Mouse (Mus musculus) neural tube, postnatal 0 days (tissue): ENCODE data around the gene Pias4. TPM values are rescaled to one million over a fixed set of nuclear protein-coding genes. Genes with fewer than 3 reads are reported as not detected.

Experiments
- microRNA-seq: library from miRNA; unstranded; fragments of <30 nt; microRNA quantifications from one replicate; pipeline ENCODE4, GENCODE M21; 2016
- polyA plus RNA-seq: library from polyadenylated mRNA; unstranded; fragments of >200 nt; fragmentation: Nextera tagmentation; extraction: Ambion mirVana; gene quantifications from 2 replicates; pipeline ENCODE4 v1.2.1, GENCODE M21; 2015

Pias4 gene
- 34.5 and 40.4 TPM in 2 replicates for polyA plus RNA-seq

DNA sequence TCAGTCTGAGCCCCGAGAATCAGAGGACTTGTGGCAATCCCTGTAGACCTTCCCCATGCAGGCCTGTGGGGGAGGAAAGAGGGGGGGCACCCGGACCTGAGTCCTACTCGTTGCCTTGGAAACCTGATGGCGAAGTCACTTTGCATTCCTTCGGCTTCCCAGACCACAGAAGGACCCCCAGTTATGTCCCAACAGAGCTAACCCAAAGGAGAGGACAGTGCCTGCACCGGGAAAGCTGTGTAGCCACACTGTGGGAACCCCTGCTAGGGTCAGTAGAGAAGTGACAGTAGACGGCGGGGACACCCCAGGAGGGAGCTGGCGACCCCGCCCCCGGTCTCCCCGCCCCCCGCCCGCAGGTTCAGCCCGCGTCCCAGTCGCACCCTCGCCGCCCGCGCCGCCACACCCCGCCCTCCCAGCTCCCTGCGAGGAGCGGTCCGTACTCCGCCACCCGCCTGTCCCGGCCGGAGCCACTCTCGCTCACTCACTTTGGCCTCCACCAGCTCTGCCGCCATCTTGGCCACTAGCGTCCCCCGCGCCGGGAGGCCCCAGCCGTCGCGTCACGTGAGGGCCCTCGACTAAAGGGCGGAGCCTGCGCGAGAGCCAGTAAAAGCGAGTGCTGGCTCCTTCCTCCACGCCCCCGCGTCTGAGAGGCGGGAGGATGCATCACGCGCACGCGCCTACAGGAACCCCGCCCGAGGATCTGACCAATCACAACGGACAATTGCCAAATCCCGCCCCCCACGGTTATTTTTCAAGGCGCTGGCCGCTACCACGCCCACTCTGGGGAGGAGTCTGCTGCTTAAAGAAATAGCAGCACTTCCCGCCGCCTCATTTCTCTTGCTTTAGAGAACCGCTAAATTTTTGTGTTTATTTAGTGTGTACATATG is at the start of gene Pias4:
TSS of gene Pias4 (minus strand) at position 724 of the 887 bp plus-strand sequence.

DNA sequence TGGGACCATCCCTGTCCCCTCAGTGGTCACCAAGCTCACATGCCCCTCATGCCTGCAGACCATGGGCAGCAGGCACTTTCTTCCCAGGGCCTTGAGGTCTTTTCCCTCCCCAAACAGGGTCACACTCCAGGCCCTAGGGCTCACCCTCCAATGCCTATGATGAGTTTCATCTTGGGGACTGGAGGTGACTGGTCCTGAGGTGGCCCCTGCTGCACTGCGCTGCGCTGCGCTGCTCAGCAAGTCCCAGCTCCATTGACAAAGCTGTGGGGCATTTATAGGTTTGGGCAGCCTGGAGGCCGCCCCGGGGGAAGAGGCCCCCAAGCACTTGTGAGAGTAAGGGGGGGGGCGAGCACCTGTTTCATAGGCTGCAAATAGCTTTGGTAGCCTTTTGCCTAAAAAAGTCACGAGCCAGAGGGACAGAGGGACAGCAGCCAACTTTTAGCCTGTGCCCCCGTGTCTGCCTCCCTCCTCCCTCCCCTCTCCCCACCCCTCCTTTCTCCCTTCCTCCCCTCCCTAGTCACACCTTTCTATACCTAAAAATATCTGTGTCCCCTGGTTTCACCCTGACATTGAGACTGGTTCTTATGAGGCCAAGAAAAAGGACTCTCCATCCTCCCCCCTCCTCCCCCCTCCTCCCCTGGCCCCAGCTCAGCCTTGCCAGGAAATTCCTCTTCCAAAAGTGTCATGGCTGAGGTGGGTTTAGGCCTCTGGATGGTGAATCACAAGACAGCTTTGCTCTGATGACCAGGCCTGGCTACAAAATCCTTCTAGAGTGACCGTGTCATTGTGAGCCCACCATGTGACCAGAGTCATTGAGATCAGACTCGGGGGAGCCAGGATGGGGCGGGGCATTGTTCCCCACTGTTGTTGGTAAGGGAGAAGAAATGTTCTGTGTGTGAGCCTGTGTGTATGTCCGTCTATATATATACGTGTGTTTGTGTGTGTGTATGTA is 34.4 kb upstream of the Pias4 start, which contains the start of gene Nmrk2:
TSS of gene Nmrk2 (minus strand) at position 245 of the 952 bp plus-strand sequence.

DNA sequence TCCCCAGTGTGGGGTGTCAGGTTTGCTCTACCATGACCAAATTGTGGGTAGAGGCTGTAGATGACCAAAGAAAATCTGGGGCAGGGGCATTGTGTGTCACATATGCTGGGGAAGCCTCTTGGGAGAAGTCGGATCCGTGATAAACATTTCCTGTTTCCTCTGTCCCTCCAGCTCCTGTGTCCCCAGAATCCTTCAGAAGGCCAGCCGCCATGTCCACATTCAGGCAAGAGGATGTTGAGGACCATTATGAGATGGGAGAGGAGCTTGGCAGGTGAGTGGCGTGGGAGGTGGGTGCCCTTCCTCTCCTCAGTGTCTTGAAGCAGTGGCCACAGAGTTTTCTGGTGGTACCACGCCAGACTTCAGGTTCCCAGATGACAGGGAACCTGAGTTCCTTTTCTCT is 16.1 kb upstream of the Pias4 start, which contains the start of gene 4930442H23Rik:
TSS of gene 4930442H23Rik (minus strand) at position 45 of the 400 bp plus-strand sequence.

GRCm38 (mm10) chr10:81182336-81183333 is 14.9 kb upstream of the Pias4 start, which contains the start of gene Dapk3:
Gene Dapk3, plus strand, starts transcription at chr10:81183005.

DNA sequence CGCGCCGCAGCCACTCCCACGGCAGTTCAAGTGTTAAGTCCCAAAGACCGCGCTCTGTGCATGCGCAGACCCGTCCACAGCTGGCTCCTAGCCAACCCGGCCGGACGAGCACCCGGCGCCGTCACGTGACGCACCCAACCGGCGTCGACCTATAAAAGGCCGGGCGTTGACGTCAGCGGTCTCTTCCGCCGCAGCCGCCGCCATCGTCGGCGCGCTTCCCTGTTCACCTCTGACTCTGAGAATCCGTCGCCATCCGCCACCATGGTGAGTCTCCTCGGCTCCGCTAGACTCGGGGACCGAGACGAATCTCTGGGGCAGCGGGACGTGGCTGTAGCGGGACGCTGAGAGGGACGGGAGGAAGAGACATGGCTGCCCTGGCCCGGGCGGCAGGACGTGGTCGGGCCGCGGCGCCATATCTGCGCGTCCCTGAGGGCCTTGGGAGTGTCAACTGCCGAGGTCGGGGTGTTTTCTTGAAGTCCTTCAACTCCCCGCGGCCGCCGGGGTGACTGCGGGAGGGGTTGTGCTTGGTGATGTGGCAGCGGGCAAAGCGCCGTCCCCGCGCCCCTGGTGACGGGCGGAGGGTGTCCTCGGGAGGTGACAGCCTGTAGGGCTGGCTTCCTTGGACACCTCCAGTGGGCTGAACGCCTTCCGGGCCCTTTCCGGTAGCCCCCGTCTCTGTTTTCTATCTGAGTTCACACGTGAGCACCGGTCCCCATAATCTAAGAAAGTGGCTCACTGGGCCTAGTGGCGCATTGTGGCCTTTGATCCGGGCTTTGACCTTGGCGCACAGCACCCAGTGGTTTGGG is 8.9 kb upstream of the Pias4 start, which contains the start of gene Eef2:
TSS of gene Eef2 (plus strand) at position 166 of the 806 bp plus-strand sequence.

DNA sequence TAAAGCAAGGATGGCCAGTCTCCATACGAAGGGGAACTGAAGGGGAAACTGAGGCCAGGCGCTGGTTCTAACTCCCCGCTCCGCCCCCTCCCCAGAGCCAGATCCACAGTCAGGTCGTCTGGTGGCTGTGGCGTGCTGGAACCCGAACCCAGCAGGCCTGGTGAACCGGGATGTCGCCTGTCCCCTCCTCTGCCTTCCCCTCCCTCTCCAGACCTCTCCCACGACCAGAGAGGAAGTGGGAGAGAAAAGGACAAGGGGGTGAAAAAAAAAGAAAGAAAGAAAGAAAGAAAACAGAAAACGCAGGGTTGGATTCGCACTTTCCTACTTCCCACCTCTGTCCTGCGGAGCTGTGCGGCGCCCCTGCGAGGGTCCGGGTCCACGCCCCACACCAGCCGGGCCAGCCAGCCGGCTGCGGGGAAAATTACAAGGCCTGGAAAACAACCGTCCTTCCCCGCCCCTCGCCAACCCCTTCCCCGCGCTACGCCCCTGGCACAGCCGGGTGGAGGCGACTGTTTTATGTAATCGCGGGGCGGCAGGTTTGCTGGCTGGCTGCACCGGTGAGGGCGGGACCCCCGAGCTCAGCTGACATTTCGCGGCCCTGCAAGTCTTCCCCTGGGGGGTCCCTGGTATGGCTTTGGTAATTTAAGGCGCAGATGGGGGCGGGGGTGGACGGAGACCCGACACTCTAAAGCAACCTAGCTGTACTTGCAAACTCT is 32.6 kb downstream of the Pias4 start, which contains the start of gene Zbtb7a:
TSS of gene Zbtb7a (plus strand) at position 255 of the 716 bp plus-strand sequence.

DNA sequence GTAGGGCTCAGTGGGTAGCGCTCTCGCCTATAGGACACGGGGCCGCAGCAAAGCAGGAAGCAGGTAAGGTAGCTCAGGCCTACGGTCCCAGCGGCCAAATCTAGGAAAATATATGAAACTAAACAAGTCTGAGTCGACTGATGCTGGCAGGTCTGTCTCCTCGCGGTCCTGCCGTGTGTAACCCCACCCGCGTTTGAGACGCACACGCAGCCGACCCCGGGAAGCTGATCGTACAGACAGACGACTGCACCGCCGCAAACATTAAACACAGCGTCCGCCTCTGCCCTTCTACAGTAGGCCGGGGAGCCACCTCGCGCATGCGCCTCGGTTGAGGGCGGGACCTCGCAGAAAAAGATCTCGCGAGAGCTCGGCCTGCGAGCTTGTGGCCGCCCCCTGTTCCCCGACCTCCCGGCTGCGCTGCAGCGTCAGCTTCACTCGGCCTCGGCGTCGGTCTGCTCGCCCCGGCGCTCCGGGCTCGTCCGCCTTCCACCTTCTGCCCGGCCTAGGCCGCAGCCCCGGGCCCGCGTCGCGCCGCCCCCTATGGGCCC is 62.1 kb downstream of the Pias4 start, which contains the start of gene Map2k2:
TSS of gene Map2k2 (plus strand) at position 351 of the 548 bp plus-strand sequence.

Small RNA genes lying within 50 kb of the gene (microRNA-seq; reads per million reads assigned to microRNA genes)
- not detected for gene Mir5615-1
- not detected for gene Mir5615-2

Other genes starting within 250 kb of the Pias4 start
- 20.9 and 25.2 TPM in 2 replicates for gene Lmnb2, start 249.7 kb downstream of the Pias4 start, polyA plus RNA-seq
- 9.8 and 11.4 TPM in 2 replicates for gene Gadd45b, start 237.8 kb downstream of the Pias4 start, polyA plus RNA-seq
- gene Gng7, start 153.0 kb downstream of the Pias4 start, polyA plus RNA-seq, result 26.8 and 31.7 TPM in 2 replicates
- gene Diras1, start 142.3 kb downstream of the Pias4 start, polyA plus RNA-seq, result 70.0 and 88.4 TPM in 2 replicates
- gene Slc39a3, start 130.5 kb downstream of the Pias4 start, polyA plus RNA-seq, result 36.6 and 41.3 TPM in 2 replicates
- gene Sgta, start 107.7 kb downstream of the Pias4 start, polyA plus RNA-seq, result 246 and 290 TPM in 2 replicates
- gene Thop1, start 97.9 kb downstream of the Pias4 start, polyA plus RNA-seq, result 37.7 and 40.4 TPM in 2 replicates
- 0.50 and 0.69 TPM in 2 replicates for gene Creb3l3, start 69.0 kb downstream of the Pias4 start, polyA plus RNA-seq
- gene Map2k2, start 62.0 kb downstream of the Pias4 start, polyA plus RNA-seq, result 208 and 228 TPM in 2 replicates
- 19.7 and 21.3 TPM in 2 replicates for gene Zbtb7a, start 32.7 kb downstream of the Pias4 start, polyA plus RNA-seq
- 404 and 449 TPM in 2 replicates for gene Eef2, start 8.7 kb upstream of the Pias4 start, polyA plus RNA-seq
- 68.4 and 78.4 TPM in 2 replicates for gene Dapk3, start 15.1 kb upstream of the Pias4 start, polyA plus RNA-seq
- gene 4930442H23Rik, start 15.9 kb upstream of the Pias4 start, polyA plus RNA-seq, result not detected in 2 replicates
- 0.11 and 0.13 TPM in 2 replicates for gene Nmrk2, start 34.1 kb upstream of the Pias4 start, polyA plus RNA-seq
- 62.1 and 75.8 TPM in 2 replicates for gene Atcay, start 62.9 kb upstream of the Pias4 start, polyA plus RNA-seq
- 24.6 and 28.6 TPM in 2 replicates for gene Zfr2, start 65.2 kb upstream of the Pias4 start, polyA plus RNA-seq
- 69.6 and 88.6 TPM in 2 replicates for gene Matk, start 85.0 kb upstream of the Pias4 start, polyA plus RNA-seq
- 168 and 176 TPM in 2 replicates for gene Mrpl54, start 99.0 kb upstream of the Pias4 start, polyA plus RNA-seq
- gene Apba3, start 99.0 kb upstream of the Pias4 start, polyA plus RNA-seq, result 32.0 and 34.0 TPM in 2 replicates
- gene Tjp3, start 123.7 kb upstream of the Pias4 start, polyA plus RNA-seq, result 1.5 and 2.4 TPM in 2 replicates
- gene Pip5k1c, start 125.0 kb upstream of the Pias4 start, polyA plus RNA-seq, result 101 and 122 TPM in 2 replicates
- 18.8 and 20.8 TPM in 2 replicates for gene Cactin, start 153.2 kb upstream of the Pias4 start, polyA plus RNA-seq
- gene Tbxa2r, start 160.8 kb upstream of the Pias4 start, polyA plus RNA-seq, result 5.2 and 5.5 TPM in 2 replicates
- gene Gipc3, start 175.3 kb upstream of the Pias4 start, polyA plus RNA-seq, result 0.06 TPM in 1 of 2 replicates, not detected in the other
- 31.7 and 34.0 TPM in 2 replicates for gene Hmg20b, start 182.6 kb upstream of the Pias4 start, polyA plus RNA-seq
- 19.8 and 21.9 TPM in 2 replicates for gene Mfsd12, start 189.6 kb upstream of the Pias4 start, polyA plus RNA-seq
- gene 4930404N11Rik, start 197.9 kb upstream of the Pias4 start, polyA plus RNA-seq, result 0.60 and 0.76 TPM in 2 replicates
- 137 and 142 TPM in 2 replicates for gene Fzr1, start 210.6 kb upstream of the Pias4 start, polyA plus RNA-seq
- 115 and 127 TPM in 2 replicates for gene Dohh, start 216.5 kb upstream of the Pias4 start, polyA plus RNA-seq
- 6.0 and 6.2 TPM in 2 replicates for gene Gm48551, start 216.5 kb upstream of the Pias4 start, polyA plus RNA-seq
- 2.0 and 3.0 TPM in 2 replicates for gene Gm48552, start 221.1 kb upstream of the Pias4 start, polyA plus RNA-seq
- 1.8 and 2.3 TPM in 2 replicates for gene Smim24, start 225.1 kb upstream of the Pias4 start, polyA plus RNA-seq